Mouse (Mus musculus): ENCODE data around the gene Ucp3. TPM values are rescaled to one million over a fixed set of nuclear protein-coding genes. Genes with fewer than 3 reads are reported as not detected.

The Ucp3 gene
- total and polyA plus RNA-seq, 2 experiments from 2014 or later, result 0.16 TPM; not detected in 1

DNA sequence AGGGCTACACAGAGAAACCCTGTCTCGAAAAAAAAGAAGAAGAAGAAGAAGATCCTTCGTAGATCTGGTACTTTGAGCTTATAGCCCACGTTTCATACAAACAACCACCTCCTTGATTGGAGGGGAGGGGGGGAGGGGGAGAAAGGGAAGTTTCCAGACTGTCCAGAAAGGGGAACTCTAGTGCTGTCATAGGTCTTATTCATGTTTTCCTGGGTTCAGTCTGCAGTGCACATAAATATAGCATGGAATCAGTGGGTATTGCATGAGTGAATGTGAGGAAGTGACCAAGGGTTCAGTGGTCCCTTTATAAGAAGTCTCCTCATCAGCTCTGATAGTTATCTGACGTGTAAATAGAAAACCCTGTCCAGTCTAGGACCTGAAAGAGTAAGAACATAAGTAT is 29.1 kb upstream of the Ucp3 start:
- Histone ChIP-seq H3K4me2 (ENCODE audit: low read depth, low read length, poor library complexity, severe bottlenecking) (no peak overlapping the region), H3K4me3 (ENCODE audit: low read depth, low read length) (no peak overlapping the region), H3K9ac (replicated peaks; ENCODE audit: low read length, poor library complexity, severe bottlenecking) (no peak overlapping the region), H3K4me1 (ENCODE audit: insufficient read depth, low read length) (no peaks in the 10 kb centered on the region), H3K27me3 (ENCODE audit: insufficient read depth, low read length) (no peaks in the 10 kb centered on the region), H3K9me3 (ENCODE audit: low read length) (no peaks in the 10 kb centered on the region), H3K36me3 (ENCODE audit: insufficient read depth, low read length) (peaks cover 43% of the 10 kb centered on the region), H3K27ac (ENCODE audit: low read depth, low read length) (no peak overlapping the region)
- DNase-seq (ENCODE audit: low spot score) (no peak), ATAC-seq (ENCODE audit: low FRiP score) (no peak)
- no peak for TF ChIP-seq CTCF (IDR thresholded peaks at IDR 0.05)
- 95% methylated on average over 4 of the region's 4 CpGs for WGBS

DNA sequence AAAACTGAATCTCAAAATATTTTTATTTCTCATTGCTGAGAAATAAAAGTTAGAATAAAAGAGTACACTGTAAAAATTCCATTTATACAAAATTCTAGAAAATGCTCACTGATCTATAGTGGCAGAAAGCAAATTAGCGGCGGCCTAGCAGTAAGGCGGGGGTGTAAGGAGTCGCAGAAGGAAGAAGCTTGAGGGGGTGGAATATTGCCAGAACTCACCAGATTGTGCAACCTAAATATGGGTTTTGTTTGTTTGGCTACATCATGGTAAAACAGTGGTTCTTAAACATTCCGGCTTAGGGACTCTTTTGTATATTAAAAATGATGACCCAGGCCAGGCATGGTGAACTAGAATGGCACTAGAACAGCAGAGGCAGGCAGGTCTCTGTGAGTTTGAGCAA is 26.5 kb upstream of the Ucp3 start:
- no peak overlapping the region for H3K4me3 ChIP-seq (ENCODE audit: low read depth, low read length)
- no peak for TF ChIP-seq CTCF (IDR thresholded peaks at IDR 0.05)
- no peaks in the 10 kb centered on the region for H3K27me3 ChIP-seq (ENCODE audit: insufficient read depth, low read length)
- no peak for DNase-seq (ENCODE audit: low spot score)
- H3K9me3 ChIP-seq (ENCODE audit: low read length), result no peaks in the 10 kb centered on the region
- H3K4me1 ChIP-seq (ENCODE audit: insufficient read depth, low read length), result no peaks in the 10 kb centered on the region
- no peak overlapping the region for H3K4me2 ChIP-seq (ENCODE audit: low read depth, low read length, poor library complexity, severe bottlenecking)
- H3K36me3 ChIP-seq (ENCODE audit: insufficient read depth, low read length), result peaks cover 46% of the 10 kb centered on the region
- WGBS, result 97% methylated on average over 5 of the region's 5 CpGs
- H3K27ac ChIP-seq (ENCODE audit: low read depth, low read length), result no peak overlapping the region
- H3K9ac ChIP-seq (replicated peaks; ENCODE audit: low read length, poor library complexity, severe bottlenecking), result no peak overlapping the region
- ATAC-seq (ENCODE audit: low FRiP score), result no peak

DNA sequence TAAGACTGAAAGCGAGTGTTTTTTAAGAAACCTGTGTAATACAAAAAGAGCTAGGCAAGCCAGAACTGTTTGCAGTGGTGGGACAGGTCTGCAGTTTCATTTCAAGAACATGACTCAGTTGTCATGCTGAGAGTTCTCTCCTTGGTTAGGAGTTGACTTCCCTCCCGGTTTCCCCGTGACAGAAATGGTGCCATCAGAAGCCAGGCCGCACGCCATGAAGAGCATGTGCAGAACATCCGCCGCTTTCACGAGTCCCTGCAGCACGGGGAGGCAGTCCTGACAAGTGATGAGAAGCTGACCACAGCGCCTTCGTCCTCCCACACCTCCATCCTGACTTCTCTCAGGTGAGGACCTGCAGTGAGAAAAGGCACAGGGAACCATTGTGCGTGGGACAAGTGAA is 24.3 kb upstream of the Ucp3 start:
- no peak for ATAC-seq (ENCODE audit: low FRiP score)
- 97% methylated on average over 12 of the region's 12 CpGs for WGBS
- no peak for DNase-seq (ENCODE audit: low spot score)
- Histone ChIP-seq H3K4me2 (ENCODE audit: low read depth, low read length, poor library complexity, severe bottlenecking) (no peak overlapping the region), H3K4me1 (ENCODE audit: insufficient read depth, low read length) (no peaks in the 10 kb centered on the region), H3K27me3 (ENCODE audit: insufficient read depth, low read length) (no peaks in the 10 kb centered on the region), H3K9me3 (ENCODE audit: low read length) (no peaks in the 10 kb centered on the region), H3K4me3 (ENCODE audit: low read depth, low read length) (no peak overlapping the region), H3K36me3 (ENCODE audit: insufficient read depth, low read length) (peaks cover 52% of the 10 kb centered on the region), H3K9ac (replicated peaks; ENCODE audit: low read length, poor library complexity, severe bottlenecking) (no peak overlapping the region), H3K27ac (ENCODE audit: low read depth, low read length) (no peak overlapping the region)
- TF ChIP-seq CTCF (IDR thresholded peaks at IDR 0.05), result no peak

DNA sequence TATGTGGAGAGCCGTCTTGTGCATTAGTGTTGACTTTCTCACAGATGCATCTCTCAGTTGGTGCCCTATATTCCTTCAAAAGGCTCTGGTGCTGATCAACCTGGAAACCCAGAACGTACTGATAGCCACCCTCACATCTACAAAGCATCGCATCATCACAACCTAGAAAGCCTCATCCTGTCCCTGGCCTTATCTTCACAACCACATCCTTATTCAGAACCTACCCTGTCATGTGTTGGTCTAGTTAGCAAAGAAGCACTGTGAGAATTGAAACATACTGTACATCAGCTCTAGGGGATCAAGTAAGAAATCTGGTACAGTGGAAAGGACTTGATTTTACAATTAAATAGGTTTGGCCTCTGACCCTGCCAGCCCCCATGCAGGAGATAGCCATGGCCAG is 23.8 kb upstream of the Ucp3 start:
- no peaks in the 10 kb centered on the region for H3K27me3 ChIP-seq (ENCODE audit: insufficient read depth, low read length)
- H3K4me1 ChIP-seq (ENCODE audit: insufficient read depth, low read length), result no peaks in the 10 kb centered on the region
- no peaks in the 10 kb centered on the region for H3K9me3 ChIP-seq (ENCODE audit: low read length)
- ATAC-seq (ENCODE audit: low FRiP score), result no peak
- peaks cover 56% of the 10 kb centered on the region for H3K36me3 ChIP-seq (ENCODE audit: insufficient read depth, low read length)
- WGBS, result 94% methylated on average over 3 of the region's 3 CpGs
- no peak for TF ChIP-seq CTCF (IDR thresholded peaks at IDR 0.05)
- H3K4me3 ChIP-seq (ENCODE audit: low read depth, low read length), result no peak overlapping the region
- H3K27ac ChIP-seq (ENCODE audit: low read depth, low read length), result no peak overlapping the region
- no peak overlapping the region for H3K4me2 ChIP-seq (ENCODE audit: low read depth, low read length, poor library complexity, severe bottlenecking)
- no peak overlapping the region for H3K9ac ChIP-seq (replicated peaks; ENCODE audit: low read length, poor library complexity, severe bottlenecking)
- DNase-seq (ENCODE audit: low spot score), result no peak

DNA sequence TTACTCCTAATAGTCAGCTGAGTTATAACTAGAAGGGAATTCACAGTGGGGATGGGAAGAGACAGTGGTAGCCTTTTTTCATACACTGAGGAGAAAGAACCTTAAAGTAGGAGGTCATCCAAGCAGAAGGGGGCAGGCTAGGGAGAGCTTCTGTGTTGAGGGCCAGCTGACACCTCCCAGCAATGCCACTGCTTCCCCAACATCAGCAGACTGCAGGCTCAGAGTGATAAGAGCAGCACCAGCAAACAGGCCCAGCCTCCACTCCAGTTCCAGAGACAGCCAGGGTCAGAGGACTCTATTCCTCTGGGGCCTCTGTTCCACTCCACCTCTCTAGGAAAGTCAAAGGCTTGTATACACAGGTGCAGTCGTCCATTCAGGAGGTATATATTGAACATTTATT is 14.6 kb upstream of the Ucp3 start:
- H3K9me3 ChIP-seq (ENCODE audit: low read length), result no peaks in the 10 kb centered on the region
- H3K4me2 ChIP-seq (ENCODE audit: low read depth, low read length, poor library complexity, severe bottlenecking), result no peak overlapping the region
- no peak overlapping the region for H3K4me3 ChIP-seq (ENCODE audit: low read depth, low read length)
- ATAC-seq (ENCODE audit: low FRiP score), result no peak
- WGBS, result 76% methylated on average over 1 of the region's 1 CpGs
- no peak for TF ChIP-seq CTCF (IDR thresholded peaks at IDR 0.05)
- H3K9ac ChIP-seq (replicated peaks; ENCODE audit: low read length, poor library complexity, severe bottlenecking), result no peak overlapping the region
- no peaks in the 10 kb centered on the region for H3K4me1 ChIP-seq (ENCODE audit: insufficient read depth, low read length)
- H3K27ac ChIP-seq (ENCODE audit: low read depth, low read length), result no peak overlapping the region
- no peaks in the 10 kb centered on the region for H3K27me3 ChIP-seq (ENCODE audit: insufficient read depth, low read length)
- DNase-seq (ENCODE audit: low spot score), result no peak
- H3K36me3 ChIP-seq (ENCODE audit: insufficient read depth, low read length), result peaks cover 47% of the 10 kb centered on the region

DNA sequence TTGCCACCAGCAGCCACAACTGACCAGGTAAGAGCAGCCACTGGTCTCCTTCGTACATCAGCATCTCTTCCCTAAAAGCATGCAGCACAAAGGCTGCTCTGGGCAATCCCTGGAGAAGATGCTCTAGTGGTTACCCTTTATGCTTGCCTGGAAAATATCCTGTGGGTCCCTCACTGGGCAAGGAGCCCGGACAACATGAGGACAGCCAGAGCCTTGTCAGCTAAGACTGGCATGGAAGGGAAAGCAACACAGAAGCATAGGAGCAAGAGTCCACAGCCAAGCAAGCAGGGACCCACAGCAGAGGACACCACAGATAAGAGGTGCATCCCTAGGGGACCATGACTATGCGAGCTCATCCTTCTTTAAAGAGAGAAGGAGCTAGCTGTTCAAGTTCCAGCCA is 12.9 kb upstream of the Ucp3 start:
- Histone ChIP-seq H3K4me3 (ENCODE audit: low read depth, low read length) (no peak overlapping the region), H3K36me3 (ENCODE audit: insufficient read depth, low read length) (peaks cover 38% of the 10 kb centered on the region), H3K4me2 (ENCODE audit: low read depth, low read length, poor library complexity, severe bottlenecking) (no peak overlapping the region), H3K9me3 (ENCODE audit: low read length) (no peaks in the 10 kb centered on the region), H3K9ac (replicated peaks; ENCODE audit: low read length, poor library complexity, severe bottlenecking) (no peak overlapping the region), H3K27ac (ENCODE audit: low read depth, low read length) (no peak overlapping the region), H3K27me3 (ENCODE audit: insufficient read depth, low read length) (no peaks in the 10 kb centered on the region), H3K4me1 (ENCODE audit: insufficient read depth, low read length) (no peaks in the 10 kb centered on the region)
- no peak for ATAC-seq (ENCODE audit: low FRiP score)
- DNase-seq (ENCODE audit: low spot score), result no peak
- no peak for TF ChIP-seq CTCF (IDR thresholded peaks at IDR 0.05)
- WGBS, result 93% methylated on average over 3 of the region's 3 CpGs
